Mouse (Mus musculus) spleen, postnatal 10 days (tissue): Measurements from ENCODE around the gene Zbtb43.
A peak's percentile ranks its signal among the peaks of the same experiment; 100 is the strongest.

Experiments used
- DNase-seq, 2 experiments: peaks; one replicate each; pipeline ENCODE4 v3.0.0; 2021 to 2022; ENCODE audit warnings: low spot score in 2 of 2

The Zbtb43 gene

GRCm38 (mm10) chr2:33468466-33469097, at the start of gene Zbtb43:
Gene Zbtb43, minus strand, starts transcription at chr2:33468559.
- peak; percentile 88 to 95 for DNase-seq

GRCm38 (mm10) chr2:33515856-33516255, 47.5 kb upstream of the Zbtb43 start:
- DNase-seq = no peak

- DNase-seq = no peak
Measured at GRCm38 (mm10) chr2:33515431-33515830, 47.1 kb upstream of the Zbtb43 start.

DNA sequence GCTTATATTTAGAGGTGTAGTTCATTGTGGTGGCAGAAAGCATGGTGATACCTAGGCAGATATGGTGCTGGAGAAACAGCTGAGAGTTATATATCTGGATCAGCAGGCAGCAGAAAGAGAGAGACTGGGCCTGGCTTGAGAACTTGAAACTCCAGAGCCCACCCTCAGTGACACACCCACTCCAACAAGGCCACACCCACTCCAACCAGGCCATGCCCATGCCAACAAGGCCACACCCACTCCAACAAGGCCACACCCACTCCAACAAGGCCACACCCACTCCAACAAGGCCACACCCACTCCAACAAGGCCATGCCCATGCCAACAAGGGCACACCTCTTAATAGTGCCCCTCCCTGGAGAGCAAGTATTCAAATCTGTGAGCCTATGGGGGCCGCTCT, 42.4 kb upstream of the Zbtb43 start:
- DNase-seq = no peak

- DNase-seq = no peak
Measured at GRCm38 (mm10) chr2:33502602-33503001, 34.2 kb upstream of the Zbtb43 start.

- DNase-seq = no peak
Measured at GRCm38 (mm10) chr2:33498280-33498679, 29.9 kb upstream of the Zbtb43 start.

DNA sequence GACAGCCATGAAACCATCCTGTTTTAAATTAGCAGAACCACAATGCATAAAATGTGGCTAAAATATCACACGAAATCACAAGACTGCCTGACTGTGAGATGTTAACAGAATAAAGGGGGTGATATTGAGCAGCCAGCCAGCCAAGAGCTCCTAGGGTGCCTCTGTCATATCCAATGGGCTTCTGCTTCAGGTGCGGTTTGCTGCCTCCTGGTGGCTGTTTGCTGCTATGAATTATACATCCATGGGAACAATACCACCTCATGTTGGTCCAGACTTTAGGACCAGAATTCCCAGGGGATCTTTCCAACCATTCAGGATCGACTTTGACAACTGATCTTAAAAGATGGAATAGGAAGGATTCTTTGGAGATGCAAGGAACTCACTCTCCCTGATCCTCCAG, 27.3 kb upstream of the Zbtb43 start:
- peak in 1 of 2 experiments; percentile 54 for DNase-seq

- no peak for DNase-seq
Measured at GRCm38 (mm10) chr2:33492041-33492440, 23.7 kb upstream of the Zbtb43 start.

- no peak for DNase-seq
Measured at GRCm38 (mm10) chr2:33489565-33489964, 21.2 kb upstream of the Zbtb43 start.

GRCm38 (mm10) chr2:33487332-33487731, 19.0 kb upstream of the Zbtb43 start:
- no peak for DNase-seq

DNA sequence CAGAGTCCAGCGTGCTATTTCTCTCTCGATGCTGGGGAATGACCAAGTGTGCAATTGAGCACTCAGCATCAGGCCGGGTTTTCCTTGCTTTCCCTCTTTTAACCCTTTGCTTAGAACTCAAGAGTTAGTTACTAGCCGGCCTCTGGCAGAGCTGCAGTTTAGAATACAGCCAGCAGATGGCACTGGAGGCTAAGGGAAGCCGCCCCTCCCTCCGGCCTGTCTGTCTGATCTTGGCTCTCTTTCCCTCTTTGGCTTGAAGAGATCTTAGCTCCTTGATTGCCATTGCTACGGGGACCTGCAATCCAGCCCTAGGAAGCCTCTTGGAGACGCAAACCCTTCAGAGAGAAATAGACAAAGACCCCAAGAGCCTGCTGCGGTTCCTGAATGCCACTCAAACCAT, 18.5 kb upstream of the Zbtb43 start:
- peak; percentile 59 to 75 for DNase-seq

- DNase-seq = no peak
Measured at GRCm38 (mm10) chr2:33477961-33478755, 9.8 kb upstream of the Zbtb43 start.

DNA sequence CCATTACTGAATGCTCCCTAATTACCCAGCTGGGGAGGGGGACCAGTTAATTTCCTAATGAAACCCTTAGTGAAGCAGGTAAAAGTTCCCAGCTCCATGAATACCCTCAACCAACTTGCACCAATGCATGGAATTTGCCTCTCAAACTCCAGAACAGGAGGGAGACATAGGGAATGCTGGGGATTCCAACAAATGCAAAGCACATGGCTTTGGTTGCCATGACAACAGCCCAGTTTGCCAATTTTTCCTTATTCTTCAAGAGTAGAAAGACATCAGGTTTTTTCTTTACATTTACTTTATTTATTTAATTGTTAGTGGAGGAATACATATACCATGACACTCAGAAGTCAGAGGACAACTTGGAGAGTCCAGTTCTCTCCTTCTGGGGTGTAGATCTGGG, 7.6 kb upstream of the Zbtb43 start:
- DNase-seq = no peak

- DNase-seq = peak; percentile 15 to 34
Measured at GRCm38 (mm10) chr2:33467546-33468465, 553 bp downstream of the Zbtb43 start.

- DNase-seq = no peak
Measured at GRCm38 (mm10) chr2:33465966-33466365, 2.4 kb downstream of the Zbtb43 start.

GRCm38 (mm10) chr2:33465215-33465614, 3.1 kb downstream of the Zbtb43 start:
- no peak for DNase-seq

DNA sequence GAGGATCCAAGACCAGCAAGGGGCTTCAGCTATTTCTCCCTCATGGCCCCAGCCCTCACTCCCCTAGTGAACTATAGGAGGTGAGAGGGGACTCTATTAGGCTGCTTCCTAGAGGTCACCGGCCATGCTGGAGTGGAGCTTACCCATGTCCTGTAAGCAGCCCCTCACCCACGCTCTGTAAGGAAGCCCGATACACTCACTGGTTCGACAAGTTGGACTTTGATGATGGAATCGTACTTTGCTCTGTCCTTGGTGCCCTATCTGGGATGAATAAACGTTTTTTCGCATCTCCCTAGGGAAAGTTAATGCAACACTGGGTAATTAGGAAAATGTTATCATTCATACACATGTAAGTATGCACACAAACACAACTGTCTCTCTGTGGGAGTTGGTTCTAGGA, 6.3 kb downstream of the Zbtb43 start:
- no peak for DNase-seq

DNA sequence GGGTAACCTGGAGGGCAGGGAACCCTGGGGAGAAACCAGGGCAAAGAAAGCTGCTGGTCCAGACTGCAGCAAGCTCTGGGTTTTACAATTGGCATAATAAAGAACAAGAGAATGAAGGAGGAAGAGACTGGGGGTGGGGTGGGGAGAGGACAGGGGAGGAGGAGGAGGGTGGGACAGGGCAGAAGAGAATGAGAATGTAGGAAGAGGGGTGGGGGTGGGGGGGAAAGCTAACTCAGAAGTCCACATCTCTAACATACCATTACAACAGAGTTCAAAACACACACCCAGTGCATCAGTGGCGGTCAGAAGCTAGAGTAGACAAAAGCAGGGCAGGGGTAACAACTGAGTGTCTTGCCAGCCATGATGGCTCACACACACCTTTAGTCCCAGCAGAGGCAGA, 7.3 kb downstream of the Zbtb43 start:
- DNase-seq = no peak

DNA sequence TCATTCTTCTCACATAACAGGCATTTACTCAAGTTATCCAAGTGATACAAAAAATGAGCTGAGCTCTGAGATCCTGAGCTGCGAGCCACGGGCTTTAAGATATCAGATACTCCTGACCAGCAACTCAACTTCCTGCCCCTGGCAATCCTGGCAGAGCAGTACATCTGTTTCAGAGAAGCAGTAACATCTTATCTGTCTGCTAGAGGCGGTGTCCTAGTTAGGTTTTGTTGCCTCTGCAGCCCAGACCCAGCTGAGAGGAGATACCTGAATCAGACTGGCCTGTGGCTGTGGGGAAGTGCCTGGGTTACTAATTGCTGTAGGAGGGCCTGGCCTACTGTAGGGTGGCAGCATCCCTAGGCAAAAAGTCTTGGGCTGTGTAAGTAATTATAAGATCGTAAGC, 8.7 kb downstream of the Zbtb43 start:
- no peak for DNase-seq

DNA sequence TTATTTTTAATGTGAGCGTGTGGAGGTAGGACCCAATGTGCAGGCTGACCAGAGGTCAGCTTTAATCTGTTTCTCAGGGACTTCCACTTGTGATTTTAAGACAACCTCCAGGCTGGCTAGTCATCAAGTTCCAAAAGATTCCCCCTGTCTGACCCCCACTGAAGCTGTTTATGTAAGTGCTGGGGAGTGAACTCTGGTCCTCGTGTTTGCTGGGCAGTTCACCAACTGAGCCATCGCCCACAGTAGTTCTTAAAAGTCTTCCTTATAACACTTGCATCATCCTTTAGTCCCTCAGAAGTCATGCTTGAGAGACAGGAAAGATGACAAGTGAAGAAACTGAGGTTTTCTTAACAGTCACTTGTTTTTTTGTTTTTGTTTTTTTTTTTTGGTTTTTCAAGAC, 11.7 kb downstream of the Zbtb43 start:
- DNase-seq = no peak

- DNase-seq = no peak
Measured at GRCm38 (mm10) chr2:33456242-33456641, 12.1 kb downstream of the Zbtb43 start.

- no peak for DNase-seq
Measured at GRCm38 (mm10) chr2:33455350-33455749, 13.0 kb downstream of the Zbtb43 start.
